Mouse (Mus musculus): Measurements from ENCODE around the gene Nckap5. TPM values are rescaled to one million over a fixed set of nuclear protein-coding genes. Genes with fewer than 3 reads are reported as not detected.

Gene Nckap5
- total RNA-seq, 2 experiments from 2014 or later, result 5.6 to 7.2 TPM

- intact Hi-C loops (cut with DNase I), result no loop called here
- peak in 1 of 2 experiments; percentile 21 for DNase-seq (ENCODE audit: low spot score in 2 of 2)
Measured at GRCm38 (mm10) chr1:126341806-126342205, 488.8 kb downstream of the Nckap5 start.

- DNase-seq (ENCODE audit: low spot score in 2 of 2), result no peak
- intact Hi-C loops (cut with DNase I), result no loop called here
Measured at GRCm38 (mm10) chr1:126339250-126339649, 491.3 kb downstream of the Nckap5 start.

DNA sequence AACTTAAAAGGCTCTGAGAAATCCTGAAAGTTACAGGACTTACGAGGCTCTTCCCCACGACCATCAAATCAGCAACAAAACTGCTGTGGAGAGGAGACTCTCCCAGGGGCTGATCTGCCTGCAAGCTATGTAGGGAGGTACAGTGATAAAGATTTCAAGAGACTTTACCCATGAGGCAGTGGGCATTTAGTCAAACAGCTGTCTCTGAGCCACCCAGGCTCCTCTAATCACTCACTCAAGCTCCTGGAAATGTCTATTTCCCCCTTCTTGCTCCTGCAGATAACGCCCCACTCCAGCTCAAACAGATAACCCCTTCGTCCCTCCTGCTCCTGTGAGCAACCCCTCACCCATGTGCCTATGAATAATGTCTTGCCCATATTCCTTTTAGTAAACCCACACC lies 496.4 kb downstream of the Nckap5 start:
- intact Hi-C loops (cut with DNase I), result no loop called here
- DNase-seq (ENCODE audit: low spot score in 2 of 2), result no peak

DNA sequence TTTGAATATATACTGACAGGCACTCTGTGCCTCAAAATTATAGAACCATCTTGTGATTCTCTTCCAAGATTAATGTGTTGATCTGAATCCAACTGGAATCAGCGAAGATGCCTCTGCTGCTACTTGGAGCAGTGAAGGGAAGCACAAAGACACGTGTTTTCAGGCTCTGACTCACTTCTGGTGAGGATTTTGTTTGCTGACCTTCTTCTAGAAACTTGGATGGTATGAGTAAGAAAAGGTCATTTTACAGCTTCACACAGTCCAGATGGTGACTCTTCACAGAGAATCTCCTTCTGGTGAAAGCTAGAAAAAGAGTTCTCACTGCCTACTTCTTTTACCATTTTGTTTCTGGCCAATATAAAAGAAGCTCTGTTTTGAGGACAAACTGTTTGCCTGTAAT lies 498.6 kb downstream of the Nckap5 start:
- peak; percentile 57 to 94 for DNase-seq (ENCODE audit: low spot score in 2 of 2)
- intact Hi-C loops (cut with DNase I), result loop anchor here (1.0 kb wide), 1 partner anchor 67 kb away; no protein-coding TSS in a partner anchor

DNA sequence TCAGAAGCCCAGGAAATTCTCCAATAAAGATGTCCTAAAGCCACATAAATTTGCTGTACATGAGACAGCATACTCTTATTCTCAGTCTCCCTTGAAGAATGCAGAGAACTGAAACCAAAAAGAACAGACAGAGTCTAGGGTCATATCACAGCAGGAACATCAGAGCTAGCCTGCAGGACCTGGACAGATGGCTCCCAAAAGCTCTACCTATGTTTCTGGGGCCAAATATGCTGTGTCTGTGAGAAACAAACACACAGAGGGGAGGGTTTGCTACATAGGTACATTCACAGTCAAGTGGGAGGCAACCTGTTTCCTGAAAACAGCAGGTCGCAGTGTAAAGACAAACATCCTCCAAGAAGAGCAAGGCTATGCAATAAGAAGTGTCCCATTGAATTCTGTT lies 509.9 kb downstream of the Nckap5 start:
- no peak for DNase-seq (ENCODE audit: low spot score in 2 of 2)
- intact Hi-C loops (cut with DNase I), result no loop called here

DNA sequence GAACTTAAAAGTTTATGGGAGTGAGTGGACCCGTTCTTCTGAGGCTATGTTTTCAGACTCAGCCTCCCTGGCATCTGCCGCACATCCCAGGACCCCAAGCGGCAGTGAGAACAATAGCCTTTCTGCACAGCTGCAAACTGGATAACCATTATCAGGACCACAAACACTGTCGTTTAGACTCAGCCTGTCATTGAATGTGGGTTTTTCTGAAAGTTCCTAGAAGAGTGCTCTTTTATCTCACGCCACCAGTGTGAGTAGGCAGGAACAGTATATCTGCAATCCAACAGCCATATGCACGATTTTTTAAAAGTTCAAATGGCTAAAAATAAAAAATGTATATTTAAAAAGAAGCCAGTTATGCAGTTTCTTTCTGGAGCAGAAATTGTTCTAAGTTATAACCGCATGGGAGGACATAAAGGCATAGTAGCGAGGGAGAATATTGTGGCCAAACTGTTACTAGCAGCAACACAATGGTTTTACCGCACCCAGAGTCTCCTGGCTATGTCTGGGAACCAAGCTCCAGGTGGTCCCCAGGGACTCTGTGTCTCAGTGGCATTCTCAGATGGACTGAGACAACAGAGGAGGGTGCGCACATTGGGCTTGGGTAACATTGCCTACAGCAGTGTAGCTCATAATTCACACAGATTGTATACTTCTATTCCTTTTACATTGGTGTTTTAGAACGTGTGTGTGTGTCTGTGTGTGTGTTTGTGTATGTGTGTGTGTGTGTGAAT lies 512.6 kb downstream of the Nckap5 start:
- DNase-seq (ENCODE audit: low spot score in 2 of 2), result no peak
- intact Hi-C loops (cut with DNase I), result no loop called here

GRCm38 (mm10) chr1:126317345-126317744 lies 513.3 kb downstream of the Nckap5 start:
- intact Hi-C loops (cut with DNase I), result no loop called here
- no peak for DNase-seq (ENCODE audit: low spot score in 2 of 2)

GRCm38 (mm10) chr1:126316866-126317265 lies 513.7 kb downstream of the Nckap5 start:
- no peak for DNase-seq (ENCODE audit: low spot score in 2 of 2)

GRCm38 (mm10) chr1:126301129-126301528 lies 529.5 kb downstream of the Nckap5 start:
- no peak for DNase-seq (ENCODE audit: low spot score in 2 of 2)
- intact Hi-C loops (cut with DNase I), result no loop called here

More at GRCm38 (mm10) chr1:126316866-126317265, 513.7 kb downstream of the Nckap5 start:
- intact Hi-C loops (cut with DNase I), result no loop called here

- DNase-seq (ENCODE audit: low spot score in 2 of 2), result peak; percentile 31 to 91
- intact Hi-C loops (cut with DNase I), result loop anchor here (1.0 kb wide), 1 partner anchor 67 kb away; no protein-coding TSS in a partner anchor
Measured at GRCm38 (mm10) chr1:126264931-126265330, 565.7 kb downstream of the Nckap5 start.

DNA sequence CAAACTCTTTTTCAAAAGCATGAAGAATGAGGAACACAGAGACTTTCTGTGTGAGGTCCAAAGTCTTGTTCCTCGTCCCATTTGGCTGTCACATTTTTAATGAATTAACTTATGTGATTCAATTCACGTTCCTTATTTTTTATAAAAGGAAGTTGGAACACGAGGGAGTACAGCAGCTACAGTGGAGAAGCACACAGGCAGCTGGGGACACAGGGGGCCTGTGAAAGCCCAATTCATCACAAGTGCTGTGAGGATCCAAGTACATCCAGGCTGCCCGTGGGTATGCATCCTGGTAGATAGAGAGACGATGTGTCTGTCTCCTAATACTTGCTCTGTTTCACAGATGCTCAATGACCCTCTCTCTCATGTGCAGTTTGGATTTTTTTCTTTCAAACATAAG lies 576.2 kb downstream of the Nckap5 start:
- intact Hi-C loops (cut with DNase I), result no loop called here
- no peak for DNase-seq (ENCODE audit: low spot score in 2 of 2)

DNA sequence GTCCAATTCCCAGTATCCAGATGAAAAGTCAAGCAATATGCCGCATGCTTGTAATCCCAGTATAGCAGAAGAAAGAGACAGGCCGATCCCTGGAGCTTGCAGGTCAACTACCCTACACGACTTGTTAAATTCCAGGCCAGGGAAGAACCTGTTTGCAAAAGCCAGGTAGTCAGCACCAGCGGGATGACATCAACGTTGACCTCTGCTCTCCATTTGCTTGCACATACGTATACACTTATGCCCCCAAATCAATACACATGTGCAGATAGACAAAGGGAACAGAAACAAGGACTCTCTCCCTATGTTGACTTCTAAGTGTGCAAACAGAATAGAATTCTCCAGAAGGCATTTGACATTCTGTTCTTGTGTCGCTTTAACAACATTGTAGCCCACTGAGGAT lies 576.7 kb downstream of the Nckap5 start:
- DNase-seq (ENCODE audit: low spot score in 2 of 2), result no peak
- intact Hi-C loops (cut with DNase I), result no loop called here

DNA sequence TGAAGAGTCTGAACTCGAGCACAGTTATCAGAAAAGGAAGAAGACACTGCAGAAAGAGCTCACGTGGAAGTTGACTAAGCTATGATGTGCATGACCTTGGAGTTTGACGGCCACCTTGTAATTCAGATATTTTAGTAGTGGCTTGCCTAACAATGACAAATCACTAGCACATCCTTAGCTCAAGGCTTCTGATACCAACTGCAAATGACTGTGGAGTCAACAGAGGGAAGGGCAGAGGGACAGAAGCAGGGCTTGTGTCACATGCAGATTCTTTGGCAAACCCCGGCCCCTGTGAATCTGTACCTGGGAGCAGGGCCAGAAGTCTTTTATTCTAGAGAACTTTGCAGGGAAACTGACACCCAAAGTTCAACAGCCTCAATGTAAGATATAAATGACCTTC lies 597.4 kb downstream of the Nckap5 start:
- intact Hi-C loops (cut with DNase I), result no loop called here
- DNase-seq (ENCODE audit: low spot score in 2 of 2), result no peak

- intact Hi-C loops (cut with DNase I), result no loop called here
- no peak for DNase-seq (ENCODE audit: low spot score in 2 of 2)
Measured at GRCm38 (mm10) chr1:126231199-126231598, 599.4 kb downstream of the Nckap5 start.

- intact Hi-C loops (cut with DNase I), result no loop called here
- DNase-seq (ENCODE audit: low spot score in 2 of 2), result no peak
Measured at GRCm38 (mm10) chr1:126210212-126210611, 620.4 kb downstream of the Nckap5 start.

GRCm38 (mm10) chr1:126209743-126210142 lies 620.9 kb downstream of the Nckap5 start:
- DNase-seq (ENCODE audit: low spot score in 2 of 2), result no peak
- intact Hi-C loops (cut with DNase I), result no loop called here

- intact Hi-C loops (cut with DNase I), result no loop called here
- peak in 1 of 2 experiments; percentile 11 for DNase-seq (ENCODE audit: low spot score in 2 of 2)
Measured at GRCm38 (mm10) chr1:126209131-126209530, 621.5 kb downstream of the Nckap5 start.

- no peak for DNase-seq (ENCODE audit: low spot score in 2 of 2)
- intact Hi-C loops (cut with DNase I), result no loop called here
Measured at GRCm38 (mm10) chr1:126196937-126197336, 633.7 kb downstream of the Nckap5 start.

DNA sequence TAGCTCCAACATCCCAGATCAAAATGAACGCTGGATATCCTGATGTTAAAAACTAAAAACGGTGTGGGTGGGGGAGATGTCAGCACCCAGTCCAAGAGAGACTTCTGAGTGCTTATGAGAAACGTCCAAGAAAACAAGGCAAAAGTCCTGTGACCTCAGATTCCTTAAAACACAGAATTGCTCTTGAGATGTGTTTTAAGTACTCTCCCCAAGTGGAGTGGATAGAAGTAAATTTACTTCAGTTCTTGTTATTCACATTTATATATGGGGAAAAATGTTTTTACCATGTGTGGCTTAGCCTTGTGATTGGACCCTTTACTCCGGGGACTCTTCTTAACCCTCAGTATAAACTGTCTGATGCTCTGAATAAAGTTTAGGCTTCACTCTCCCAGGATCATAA lies 640.2 kb downstream of the Nckap5 start:
- no peak for DNase-seq (ENCODE audit: low spot score in 2 of 2)
- intact Hi-C loops (cut with DNase I), result no loop called here

- intact Hi-C loops (cut with DNase I), result no loop called here
- DNase-seq (ENCODE audit: low spot score in 2 of 2), result no peak
Measured at GRCm38 (mm10) chr1:126183751-126184150, 646.8 kb downstream of the Nckap5 start.

GRCm38 (mm10) chr1:126168579-126168978 lies 662.0 kb downstream of the Nckap5 start:
- DNase-seq (ENCODE audit: low spot score in 2 of 2), result no peak
- intact Hi-C loops (cut with DNase I), result no loop called here

DNA sequence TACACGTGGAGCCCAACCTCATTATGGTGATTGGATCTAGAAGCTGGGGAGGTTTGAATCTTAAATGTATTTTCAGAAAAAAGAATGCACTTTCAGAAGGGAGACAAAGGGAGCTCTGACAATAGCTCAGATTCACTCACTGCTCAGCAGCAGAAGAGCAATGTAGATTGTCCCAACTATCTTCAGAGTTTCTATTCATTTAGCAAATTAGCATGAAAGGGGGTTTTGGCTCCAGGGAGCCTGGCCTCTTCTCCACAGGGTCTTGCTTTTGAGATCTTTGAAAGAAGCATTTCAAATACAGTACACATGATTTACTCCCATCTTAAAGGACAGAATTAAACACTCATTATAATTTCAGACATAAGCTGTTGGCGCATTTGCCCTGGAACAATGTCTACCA lies 662.5 kb downstream of the Nckap5 start:
- intact Hi-C loops (cut with DNase I), result no loop called here
- no peak for DNase-seq (ENCODE audit: low spot score in 2 of 2)

All from left cerebral cortex, postnatal 25 days (tissue).